Mouse (Mus musculus) R1 (cell line): Measurements from ENCODE around the gene Mlph.
A peak's percentile ranks its signal among the peaks of the same experiment; 100 is the strongest.

Source experiments
- DNase-seq: peaks from one replicate; pipeline ENCODE4 v3.0.0-alpha.2; 2018; ENCODE audit warnings: low read depth, low spot score

Mlph gene

GRCm38 (mm10) chr1:90909161-90909560, 5.7 kb upstream of the Mlph start:
- no peak for DNase-seq

- no peak for DNase-seq
These were observed 5.2 kb upstream of the Mlph start for GRCm38 (mm10) chr1:90909631-90910152.

GRCm38 (mm10) chr1:90913231-90913630, 1.7 kb upstream of the Mlph start:
- DNase-seq = no peak

DNA sequence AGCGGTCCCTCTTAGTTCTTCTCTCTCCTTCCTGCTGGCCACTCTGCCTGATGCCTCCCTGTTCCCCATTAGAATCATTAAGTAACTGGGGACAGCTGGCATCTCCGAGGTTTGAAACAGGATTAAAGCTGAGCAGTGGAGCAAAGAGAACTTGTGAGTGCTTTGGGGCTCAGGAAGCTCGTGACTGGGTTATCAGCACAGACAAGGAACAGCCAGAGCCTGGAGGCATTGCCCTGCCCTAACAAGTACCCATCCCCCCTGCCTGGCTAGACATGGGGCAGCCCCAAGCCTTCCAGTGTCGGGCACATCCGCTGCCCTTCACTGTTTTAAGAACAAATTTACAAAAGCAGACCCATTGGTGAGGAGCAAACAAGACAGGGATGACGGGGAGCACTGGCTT, 2.6 kb downstream of the Mlph start:
- no peak for DNase-seq

DNA sequence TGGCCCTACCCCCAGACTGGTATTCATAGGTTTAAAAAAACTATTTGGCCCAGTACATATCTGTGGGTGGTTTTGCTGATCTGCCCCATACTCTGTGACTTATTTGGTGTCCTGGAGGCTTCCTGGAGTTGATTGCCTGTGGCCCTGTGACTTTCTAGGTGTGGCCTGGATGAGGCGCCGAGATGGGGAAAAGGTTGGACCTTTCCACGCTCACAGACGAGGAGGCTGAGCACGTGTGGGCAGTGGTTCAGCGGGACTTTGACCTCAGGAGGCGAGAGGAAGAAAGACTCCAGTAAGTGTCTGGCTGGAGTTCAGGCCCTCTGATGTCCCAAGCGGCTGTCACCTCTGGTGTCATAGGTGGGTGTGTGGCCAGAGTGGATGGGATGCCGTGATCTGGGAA, 6.8 kb downstream of the Mlph start:
- no peak for DNase-seq

DNA sequence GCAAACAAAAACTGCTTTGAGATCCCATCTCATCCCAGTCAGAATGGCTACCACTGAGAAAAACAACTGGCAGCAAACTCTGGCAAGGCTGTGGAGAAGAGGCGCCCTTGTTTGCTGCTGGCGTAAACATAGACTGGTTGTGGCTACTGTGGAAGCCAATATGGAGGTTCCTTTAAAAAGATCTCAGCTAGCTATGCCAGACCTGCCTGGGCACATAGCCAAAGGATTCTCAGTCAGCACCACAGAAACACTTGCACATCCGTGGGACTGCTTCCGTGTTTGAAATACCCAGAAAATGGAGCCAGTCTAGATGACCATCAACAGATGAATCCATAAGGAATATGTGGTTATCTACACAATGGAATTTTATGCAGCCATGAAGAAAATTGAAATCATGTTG, 11.1 kb downstream of the Mlph start:
- no peak for DNase-seq

GRCm38 (mm10) chr1:90927308-90927707, 12.4 kb downstream of the Mlph start:
- DNase-seq = no peak

DNA sequence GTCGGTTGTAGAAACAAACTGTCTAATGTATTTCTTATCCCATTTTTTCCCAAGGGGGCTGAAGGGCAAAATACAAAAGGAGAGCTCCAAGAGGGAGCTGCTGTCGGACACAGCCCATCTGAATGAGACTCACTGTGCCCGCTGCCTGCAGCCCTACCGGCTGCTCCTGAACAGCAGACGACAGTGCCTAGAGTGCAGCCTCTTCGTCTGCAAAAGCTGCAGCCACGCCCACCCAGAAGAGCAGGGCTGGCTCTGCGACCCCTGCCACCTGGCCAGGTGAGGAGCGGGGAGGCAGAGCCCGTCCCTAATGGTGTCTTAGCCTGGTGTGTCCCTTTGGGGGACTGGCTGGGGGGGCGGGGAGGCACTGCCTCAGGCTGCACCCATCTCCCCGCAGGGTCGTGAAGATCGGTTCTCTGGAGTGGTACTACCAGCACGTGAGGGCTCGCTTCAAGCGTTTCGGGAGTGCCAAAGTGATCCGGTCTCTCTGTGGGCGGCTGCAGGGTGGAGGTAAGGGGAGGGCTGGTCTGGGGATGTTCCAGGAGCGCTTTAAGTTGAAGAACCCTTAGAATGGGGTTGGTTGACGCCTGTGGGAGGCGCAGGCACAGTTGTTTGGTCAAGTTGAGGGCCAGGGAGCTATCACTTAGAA, 13.2 kb downstream of the Mlph start:
- DNase-seq = peak; percentile 24

DNA sequence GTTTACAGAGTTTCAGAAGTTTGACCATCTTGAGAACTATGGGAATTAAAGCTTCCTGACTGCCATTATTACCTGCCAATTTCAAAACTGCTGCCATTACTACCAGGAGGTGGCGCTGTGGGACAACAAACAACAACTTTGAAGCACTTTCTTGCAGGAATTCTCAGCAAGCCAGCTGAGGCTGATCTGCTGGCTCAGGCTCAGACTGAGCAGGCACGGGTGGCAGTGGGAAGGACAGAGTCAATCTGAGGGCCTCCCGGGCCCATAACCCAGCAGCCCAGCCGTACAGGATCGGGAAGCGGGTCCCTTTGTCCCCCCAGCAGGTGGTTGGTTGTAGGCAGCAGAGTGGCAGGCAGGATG, 13.7 kb downstream of the Mlph start:
- peak; percentile 87 for DNase-seq

DNA sequence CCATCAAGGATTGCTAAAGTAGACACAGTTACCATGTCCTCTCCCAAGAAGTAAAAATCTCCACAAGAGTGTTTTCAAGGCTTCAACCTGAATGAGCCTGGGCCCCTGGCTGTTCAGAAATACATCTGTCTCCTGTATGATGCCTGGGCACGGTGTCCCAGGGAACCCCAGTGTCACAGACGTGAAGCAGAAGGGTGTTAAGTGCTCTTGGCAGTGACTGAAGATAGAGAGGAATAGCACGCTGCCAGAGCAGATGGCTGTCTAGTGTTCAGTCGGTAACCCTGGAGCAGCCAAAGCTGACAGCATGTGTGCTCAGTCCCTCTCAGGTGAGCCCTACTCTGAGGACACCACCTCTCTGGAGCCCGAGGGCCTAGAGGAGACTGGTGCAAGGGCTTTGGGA, 18.1 kb downstream of the Mlph start:
- DNase-seq = no peak

- DNase-seq = no peak
These were observed 22.1 kb downstream of the Mlph start for GRCm38 (mm10) chr1:90936990-90937389.

GRCm38 (mm10) chr1:90939980-90940379, 25.1 kb downstream of the Mlph start:
- no peak for DNase-seq

DNA sequence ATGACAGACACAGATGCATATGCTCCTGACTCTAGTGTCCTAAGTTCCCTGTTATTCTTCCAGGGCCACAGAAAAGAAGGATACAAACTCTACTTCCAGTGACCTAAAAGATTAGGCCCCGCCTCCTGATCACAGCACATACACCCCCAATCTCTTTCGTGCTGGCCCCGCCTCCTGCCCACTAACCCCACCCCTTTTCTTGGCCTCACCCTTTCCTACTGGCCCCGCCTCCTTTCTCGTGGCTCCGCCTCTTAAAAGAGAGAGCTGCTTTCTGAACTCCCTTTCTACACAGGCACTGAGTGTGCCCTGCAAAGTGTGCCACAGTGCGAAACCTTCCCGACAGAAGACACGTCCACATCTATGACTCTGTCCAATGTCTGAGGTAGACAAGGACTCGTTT, 30.3 kb downstream of the Mlph start:
- peak; percentile 84 for DNase-seq

GRCm38 (mm10) chr1:90947252-90947651, 32.4 kb downstream of the Mlph start:
- DNase-seq = no peak

DNA sequence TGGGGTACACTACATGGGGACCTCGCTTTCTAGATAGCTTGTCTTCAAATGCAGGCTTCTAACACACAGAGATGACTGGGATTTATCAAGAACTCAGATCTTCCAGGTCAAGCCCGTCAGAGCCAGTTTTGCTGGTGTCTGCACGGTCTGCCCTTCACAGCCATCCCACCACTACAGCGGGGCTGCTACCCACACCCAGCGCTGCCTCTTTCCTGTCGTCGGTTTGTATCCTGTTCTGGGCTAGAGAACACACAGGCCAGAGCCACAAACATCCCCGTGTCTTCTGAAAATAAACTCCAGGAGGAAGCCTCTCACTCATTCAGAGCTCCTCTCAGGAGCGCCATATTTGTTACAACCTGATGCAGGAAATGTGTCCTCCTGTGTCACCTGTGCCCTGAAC, 34.4 kb downstream of the Mlph start:
- DNase-seq = no peak

DNA sequence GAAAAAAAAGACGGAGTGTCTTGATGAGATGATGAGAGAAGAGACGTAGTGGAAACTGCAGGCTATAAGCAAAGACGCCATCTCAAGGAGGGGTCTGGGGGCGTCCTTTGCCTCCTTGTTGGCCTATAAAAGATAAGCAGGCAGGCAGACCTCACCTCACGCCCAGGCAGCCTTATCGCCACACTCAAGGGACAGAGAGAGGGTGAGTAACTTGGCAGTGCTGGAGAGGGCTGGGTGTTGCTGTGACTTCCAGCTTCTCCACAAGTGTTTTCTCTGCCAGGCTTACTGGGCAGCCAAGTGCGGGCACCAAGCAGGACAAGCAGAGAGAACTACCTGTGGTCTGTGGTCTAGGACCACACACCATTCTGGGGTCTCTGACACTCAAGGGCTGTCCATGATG, 36.8 kb downstream of the Mlph start:
- no peak for DNase-seq

DNA sequence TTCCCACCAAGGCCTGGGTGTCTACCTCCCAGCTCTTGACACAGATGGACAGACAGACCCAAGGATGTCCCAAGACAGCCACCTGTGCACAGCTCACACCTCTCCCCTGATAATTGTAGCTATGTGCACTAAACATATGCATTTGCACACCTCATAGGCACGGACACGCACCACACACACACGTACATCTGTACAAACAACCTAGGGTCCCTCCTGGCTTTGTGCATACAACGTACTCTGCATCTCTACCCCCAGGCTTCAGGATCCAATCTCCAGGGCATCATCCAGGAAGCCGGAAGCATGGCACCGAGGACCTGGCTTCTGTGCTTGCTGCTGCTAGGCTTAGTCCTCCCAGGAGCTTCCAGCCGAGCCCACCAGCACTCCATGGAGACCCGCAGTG, 37.9 kb downstream of the Mlph start, which contains the start of gene Prlh:
TSS of gene Prlh (plus strand) at position 301 of the 400 bp plus-strand sequence.
- no peak for DNase-seq

GRCm38 (mm10) chr1:90953688-90954087, 38.8 kb downstream of the Mlph start:
- no peak for DNase-seq

DNA sequence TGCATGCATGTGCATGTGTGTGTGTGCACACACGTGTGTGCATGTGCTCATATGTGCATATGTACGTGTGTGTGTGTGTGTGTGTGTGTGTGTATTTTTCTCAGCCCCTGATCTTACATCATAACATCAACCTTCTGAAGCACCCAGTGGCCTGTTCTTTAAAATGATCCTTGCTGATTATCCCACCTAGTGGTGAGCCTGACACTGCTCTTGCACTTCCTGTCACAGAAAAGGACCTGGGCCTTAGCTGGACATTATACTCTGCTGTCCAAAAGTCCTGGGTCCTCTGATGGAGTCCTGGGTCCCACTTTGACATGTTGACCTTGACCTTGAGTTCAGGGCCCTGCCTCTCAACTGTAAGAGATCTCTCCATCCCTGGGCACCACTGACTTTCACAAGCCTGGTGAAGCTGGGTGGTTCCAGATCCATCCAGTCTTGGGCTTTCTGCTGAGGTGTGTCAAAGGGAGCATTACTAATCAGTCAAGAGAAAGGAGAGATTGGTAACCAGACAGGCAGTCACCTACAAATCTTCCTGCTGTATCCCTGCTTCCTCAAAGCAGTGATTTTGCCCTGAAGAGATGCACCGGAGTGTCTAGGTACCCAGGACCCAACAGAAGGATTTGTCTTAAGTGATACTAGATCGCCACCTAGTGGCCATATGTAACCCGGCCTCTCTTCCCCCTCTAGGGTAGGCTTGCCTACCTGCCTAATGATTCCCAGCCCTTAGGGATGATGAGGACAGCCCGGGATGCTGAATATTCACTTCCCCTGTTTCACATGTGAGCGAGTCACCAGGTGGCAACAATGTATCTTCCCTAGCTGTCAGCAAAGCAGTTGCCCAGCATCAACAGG, 41.6 kb downstream of the Mlph start:
- peak; percentile 77 for DNase-seq

DNA sequence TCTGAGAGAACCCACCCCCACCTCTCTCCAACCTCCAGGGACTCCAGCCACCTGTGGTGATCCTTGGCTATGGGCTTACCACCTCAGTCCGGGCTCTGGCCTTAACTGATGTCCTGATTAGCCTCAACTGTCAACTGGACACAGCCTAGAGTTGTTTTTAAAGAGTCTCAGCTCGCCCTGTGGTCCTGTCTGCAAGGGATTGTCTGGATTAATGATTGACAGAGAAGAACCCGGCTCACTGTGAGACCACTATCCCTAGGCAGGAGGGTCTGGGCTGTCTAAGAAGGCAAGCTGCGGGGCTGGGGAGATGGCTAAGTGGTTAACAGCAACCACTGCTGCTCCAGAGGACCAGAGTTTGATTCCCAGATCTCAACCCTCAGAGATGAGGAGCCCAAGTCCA, 47.6 kb downstream of the Mlph start:
- no peak for DNase-seq

DNA sequence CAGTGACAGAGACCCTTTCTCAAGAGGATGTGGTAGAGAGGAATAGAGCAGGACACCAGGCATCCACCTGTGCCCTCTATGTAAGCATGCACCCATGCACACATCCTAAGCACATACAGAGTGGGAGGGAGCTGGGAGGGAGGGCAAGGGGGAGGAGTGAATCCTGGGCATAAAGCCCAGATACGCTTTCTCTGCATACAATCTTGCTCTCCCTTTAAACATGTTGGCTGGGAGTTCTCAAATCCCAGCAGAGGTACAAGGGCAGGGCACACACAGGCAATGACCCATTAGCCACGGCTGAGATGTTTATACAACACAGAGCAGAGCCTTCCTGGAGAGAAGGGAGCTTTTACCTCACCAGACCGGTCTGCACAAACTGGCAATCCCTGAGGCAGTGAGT, 48.1 kb downstream of the Mlph start:
- DNase-seq = no peak

- DNase-seq = no peak
These were observed 52.7 kb downstream of the Mlph start for GRCm38 (mm10) chr1:90967583-90967982.

DNA sequence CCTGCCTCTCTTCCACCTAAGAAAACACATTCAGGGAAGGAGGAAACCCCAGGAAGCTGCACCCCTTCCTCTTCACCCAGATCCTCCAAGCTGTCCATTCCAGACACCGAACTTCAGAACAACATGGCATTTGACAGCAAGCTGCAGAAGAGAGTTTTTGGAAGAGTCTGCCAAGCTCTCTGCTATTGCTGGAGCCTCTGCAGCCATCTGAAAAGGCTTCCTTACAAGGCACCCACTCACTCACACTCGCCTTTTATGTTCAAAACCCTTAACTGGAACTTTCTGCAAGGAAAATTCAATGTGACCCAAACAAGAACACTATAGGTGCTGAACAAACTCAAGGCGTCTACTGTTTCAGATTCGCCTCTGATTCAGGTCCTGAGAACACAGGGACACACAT, 53.8 kb downstream of the Mlph start:
- DNase-seq = no peak
